8 mouse cellular contexts compared by ENCODE assay signal in genomic region chr5:151368395-151369190, GRCm38 (mm10). TPM values are rescaled to one million over a fixed set of nuclear protein-coding genes. Genes with fewer than 3 reads are reported as not detected.
DNase-seq lines count a peak whose midpoint lies in the region; ATAC-seq and TF ChIP-seq lines count a peak whose summit lies in the region.

No protein-coding gene starts in this region.

- peak overlapping the region; percentile 72 for H3K4me2 ChIP-seq in hindbrain, postnatal 0 days (ENCODE audit: low read depth, low read length)

- no peaks in the 10 kb centered on the region for H3K9me3 ChIP-seq in hindbrain, postnatal 0 days (ENCODE audit: low read length)

- intact Hi-C loops in left cerebral cortex, adult 2 months (cut with DNase I) = loop anchor here (1.0 to 5.0 kb wide), 6 partner anchors 226 to 846 kb away; partner anchors contain the start of genes Brca2, Pds5b and Rfc3

- under 1% methylated on average over 74 of the region's 75 CpGs for WGBS in hindbrain, postnatal 0 days

- no peaks in the 10 kb centered on the region for H3K36me3 ChIP-seq in hindbrain, postnatal 0 days (ENCODE audit: insufficient read depth, low read length)

- no peaks in the 10 kb centered on the region for H3K27me3 ChIP-seq in hindbrain, postnatal 0 days (ENCODE audit: insufficient read depth, low read length)

- peak; percentile 96 for TF ChIP-seq CTCF in hindbrain, postnatal 0 days (IDR thresholded peaks at IDR 0.05; ENCODE audit: low read depth)
- TF ChIP-seq CTCF in left cerebral cortex, adult 2 months (IDR thresholded peaks at IDR 0.05) = peak; percentile 86

- H3K4me1 ChIP-seq in hindbrain, postnatal 0 days (ENCODE audit: insufficient read depth, low read length) = no peaks in the 10 kb centered on the region; the same call in 1 of the 2 replicates

- peak overlapping the region; percentile 76 for H3K9ac ChIP-seq in hindbrain, postnatal 0 days (replicated peaks; ENCODE audit: low read length)

- H3K4me3 ChIP-seq in hindbrain, postnatal 0 days (ENCODE audit: low read length) = peak overlapping the region; percentile 52
- H3K4me3 ChIP-seq in left cerebral cortex, adult 2 months = peak overlapping the region; percentile 62

- peak; percentile 99 for ATAC-seq in hindbrain, postnatal 0 days
- ATAC-seq in megakaryocyte, adult 5-6 weeks (ENCODE audit: poor library complexity, severe bottlenecking) = peak; percentile 90

- peak overlapping the region; percentile 98 for H3K27ac ChIP-seq in hindbrain, postnatal 0 days
- H3K27ac ChIP-seq in left cerebral cortex, adult 2 months = peak overlapping the region; percentile 95

- DNase-seq in WW6 (ENCODE audit: low read depth, low spot score) = peak; percentile 91
- peak; percentile 99 to 100 for DNase-seq in cerebellum, postnatal 4 days (ENCODE audit: low spot score in 2 of 2)
- DNase-seq in gastrocnemius, adult 18-20 months (ENCODE audit: low spot score) = peak; percentile 99
- DNase-seq in hindbrain, postnatal 0 days (ENCODE audit: low spot score) = peak; percentile 100
- peak; percentile 100 for DNase-seq in left cerebral cortex, adult 2 months (ENCODE audit: extremely low spot score in 1 of 2, low spot score in 2 of 2)
- peak; percentile 100 for DNase-seq in right cerebral cortex, adult 2 months (ENCODE audit: low spot score in 2 of 2)
- peak; percentile 100 for DNase-seq in urinary bladder, postnatal 14 days (ENCODE audit: low spot score)

RNA-seq across cellular contexts. Expression of gene Gm42906, which starts 59.4 kb away (rescaled TPM):
- total RNA-seq in gastrocnemius, adult 18-20 months (2021) = 1 to 10 TPM in 1 of 2 experiments, not detected in 1; 1.3 TPM
- total RNA-seq in hindbrain, postnatal 0 days (2014; rRNA removed) = not detected in 2 replicates
- not detected in 2 replicates for polyA plus RNA-seq in hindbrain, postnatal 0 days (2015; fragmentation: Nextera tagmentation; extraction: Ambion mirVana)
- total RNA-seq in left cerebral cortex, adult 2 months (2021) = not detected
- not detected in 2 replicates for total RNA-seq in megakaryocyte, adult 5-6 weeks (2015)
- total RNA-seq in megakaryocyte, adult 5-6 weeks (2017) = not detected in 2 replicates

Comparison
In these comparisons a context has a peak if more than half of its experiments do, and no peak if none do; other contexts are left out.
1. Peak in every context shown above with its lines: DNase-seq, ATAC-seq, H3K4me3 ChIP-seq and H3K27ac ChIP-seq.